Mouse (Mus musculus): ENCODE results near the gene Tex9. TPM values are rescaled to one million over a fixed set of nuclear protein-coding genes. Genes with fewer than 3 reads are reported as not detected.
A peak's percentile ranks its signal among the peaks of the same experiment; 100 is the strongest.

Tex9 gene
- total and polyA plus RNA-seq, 2 experiments from 2014 or later: 21.1 to 44.0 TPM

DNA sequence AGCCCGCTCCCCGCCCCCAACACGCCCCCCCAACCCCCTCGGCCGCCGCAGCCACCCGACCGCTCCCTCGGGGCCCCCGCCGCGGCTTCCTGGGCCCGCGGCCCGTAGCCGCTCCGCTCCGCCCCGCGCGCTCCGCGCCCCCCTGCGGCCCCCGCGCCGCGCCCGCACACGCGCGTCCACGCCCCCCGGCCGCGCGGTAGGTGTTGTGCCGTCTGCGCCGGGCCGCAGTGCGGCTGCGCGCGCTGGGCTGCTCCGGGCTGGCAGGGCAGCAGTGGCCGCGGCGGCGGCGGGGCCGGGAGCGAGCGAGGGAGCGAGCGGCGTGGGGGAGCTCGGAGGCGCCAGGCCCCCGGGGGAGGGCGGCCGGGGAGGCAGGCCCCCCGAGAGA, 40.0 kb upstream of the Tex9 start, which contains the start of gene Rfx7:
Gene Rfx7, plus strand, starts transcription at position 245 of the 385 bp plus-strand sequence.
- no peaks in the 10 kb centered on the region for H3K27me3 ChIP-seq (ENCODE audit: insufficient read depth, low read length)
- no peaks in the 10 kb centered on the region for H3K9me3 ChIP-seq (ENCODE audit: low read length)

DNA sequence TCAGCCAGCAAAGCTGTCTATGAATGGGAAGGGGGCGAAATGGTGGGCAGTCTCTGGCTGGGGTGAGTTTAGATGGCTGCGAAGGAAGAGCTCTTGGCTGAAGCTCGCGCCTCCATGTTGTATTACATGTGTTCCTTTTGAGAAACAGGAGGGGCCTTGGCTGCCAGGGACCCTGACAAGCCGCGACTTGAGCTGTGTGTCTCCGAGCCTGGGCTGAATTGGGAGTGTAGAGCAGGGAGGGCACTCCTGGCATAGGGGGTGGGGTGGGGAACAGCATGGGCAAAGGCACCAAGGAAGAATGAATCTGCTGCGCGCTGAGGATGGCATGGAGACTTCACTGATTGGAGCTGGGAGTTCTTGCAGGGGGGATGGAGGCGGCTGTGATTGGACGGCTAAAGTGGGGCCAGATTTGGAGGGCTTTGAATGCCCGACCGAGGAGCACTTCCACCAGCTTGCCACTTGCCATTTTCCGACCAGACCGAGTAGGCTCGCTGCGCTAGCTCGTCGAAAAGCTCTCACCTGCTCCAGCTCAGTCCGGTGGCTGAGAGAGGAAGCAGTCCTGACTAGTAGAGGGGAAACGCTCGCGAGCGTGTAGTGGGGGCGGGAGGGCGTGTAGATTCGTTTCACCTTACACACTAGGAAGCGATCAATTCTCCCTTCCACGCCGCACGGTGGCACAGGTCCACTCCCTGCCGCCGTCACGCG, 39.4 kb upstream of the Tex9 start:
- WGBS: under 1% methylated on average over 35 of the region's 35 CpGs
- peak; percentile 97 for DNase-seq (ENCODE audit: low spot score)
- no peak; the same call in 1 of the 2 replicates for TF ChIP-seq CTCF (IDR thresholded peaks at IDR 0.05)
- H3K27me3 ChIP-seq (ENCODE audit: insufficient read depth, low read length): no peaks in the 10 kb centered on the region
- peak overlapping the region; percentile 90 for H3K4me3 ChIP-seq (ENCODE audit: low read depth, low read length)
- peak overlapping the region; percentile 63 for H3K4me2 ChIP-seq (ENCODE audit: low read depth, low read length, poor library complexity, severe bottlenecking)
- no peaks in the 10 kb centered on the region for H3K36me3 ChIP-seq (ENCODE audit: insufficient read depth, low read length)
- H3K27ac ChIP-seq (ENCODE audit: low read depth, low read length): peak overlapping the region; percentile 100
- peak overlapping the region; percentile 91 for H3K9ac ChIP-seq (replicated peaks; ENCODE audit: low read length, poor library complexity, severe bottlenecking)
- H3K4me1 ChIP-seq (ENCODE audit: insufficient read depth, low read length): peaks cover 5% of the 10 kb centered on the region
- peak; percentile 93 for ATAC-seq (ENCODE audit: low FRiP score)
- no peaks in the 10 kb centered on the region for H3K9me3 ChIP-seq (ENCODE audit: low read length)

More for the DNA sequence above, 40.0 kb upstream of the Tex9 start, which contains the start of gene Rfx7:
- peaks cover 5% of the 10 kb centered on the region for H3K4me1 ChIP-seq (ENCODE audit: insufficient read depth, low read length)
- peak within 1 kb of the TSS; percentile 91 for H3K9ac ChIP-seq (replicated peaks; ENCODE audit: low read length, poor library complexity, severe bottlenecking)
- H3K4me3 ChIP-seq (ENCODE audit: low read depth, low read length): peak within 1 kb of the TSS; percentile 90
- peak within 1 kb of the TSS; percentile 63 for H3K4me2 ChIP-seq (ENCODE audit: low read depth, low read length, poor library complexity, severe bottlenecking)
- H3K36me3 ChIP-seq (ENCODE audit: insufficient read depth, low read length): no peaks in the 10 kb centered on the region
- ATAC-seq (ENCODE audit: low FRiP score) (peak; percentile 91), DNase-seq (ENCODE audit: low spot score) (peak; percentile 91)
- 10% methylated on average over 27 of the region's 63 CpGs for WGBS
- no peak for TF ChIP-seq CTCF (IDR thresholded peaks at IDR 0.05)
- H3K27ac ChIP-seq (ENCODE audit: low read depth, low read length): peak within 1 kb of the TSS; percentile 100

GRCm38 (mm10) chr9:72530824-72531223, 38.8 kb upstream of the Tex9 start:
- peak overlapping the region; percentile 90 for H3K4me3 ChIP-seq (ENCODE audit: low read depth, low read length)
- peak; percentile 1; the same call in 1 of the 2 replicates for ATAC-seq (ENCODE audit: low FRiP score)
- peak overlapping the region; percentile 91 for H3K9ac ChIP-seq (replicated peaks; ENCODE audit: low read length, poor library complexity, severe bottlenecking)
- H3K36me3 ChIP-seq (ENCODE audit: insufficient read depth, low read length): no peaks in the 10 kb centered on the region
- peak; percentile 53 for DNase-seq (ENCODE audit: low spot score)
- TF ChIP-seq CTCF (IDR thresholded peaks at IDR 0.05): no peak
- peak overlapping the region; percentile 100 for H3K27ac ChIP-seq (ENCODE audit: low read depth, low read length)
- peak overlapping the region; percentile 63 for H3K4me2 ChIP-seq (ENCODE audit: low read depth, low read length, poor library complexity, severe bottlenecking)
- H3K4me1 ChIP-seq (ENCODE audit: insufficient read depth, low read length): peaks cover 5% of the 10 kb centered on the region
- WGBS: 19% methylated on average over 4 of the region's 4 CpGs
- no peaks in the 10 kb centered on the region for H3K9me3 ChIP-seq (ENCODE audit: low read length)
- no peaks in the 10 kb centered on the region for H3K27me3 ChIP-seq (ENCODE audit: insufficient read depth, low read length)

GRCm38 (mm10) chr9:72530237-72530636, 38.2 kb upstream of the Tex9 start:
- under 1% methylated on average over 12 of the region's 12 CpGs for WGBS
- Histone ChIP-seq H3K4me2 (ENCODE audit: low read depth, low read length, poor library complexity, severe bottlenecking) (peak overlapping the region; percentile 63), H3K4me3 (ENCODE audit: low read depth, low read length) (no peak overlapping the region), H3K9me3 (ENCODE audit: low read length) (no peaks in the 10 kb centered on the region), H3K4me1 (ENCODE audit: insufficient read depth, low read length) (peaks cover 5% of the 10 kb centered on the region), H3K9ac (replicated peaks; ENCODE audit: low read length, poor library complexity, severe bottlenecking) (no peak overlapping the region), H3K36me3 (ENCODE audit: insufficient read depth, low read length) (no peaks in the 10 kb centered on the region), H3K27ac (ENCODE audit: low read depth, low read length) (peak overlapping the region; percentile 100), H3K27me3 (ENCODE audit: insufficient read depth, low read length) (no peaks in the 10 kb centered on the region)
- DNase-seq (ENCODE audit: low spot score) (peak; percentile 96), ATAC-seq (ENCODE audit: low FRiP score) (no peak)
- TF ChIP-seq CTCF (IDR thresholded peaks at IDR 0.05): peak; percentile 100

GRCm38 (mm10) chr9:72526091-72526490, 34.1 kb upstream of the Tex9 start:
- Histone ChIP-seq H3K27me3 (ENCODE audit: insufficient read depth, low read length) (no peaks in the 10 kb centered on the region), H3K9me3 (ENCODE audit: low read length) (no peaks in the 10 kb centered on the region), H3K4me2 (ENCODE audit: low read depth, low read length, poor library complexity, severe bottlenecking) (no peak overlapping the region), H3K9ac (replicated peaks; ENCODE audit: low read length, poor library complexity, severe bottlenecking) (no peak overlapping the region), H3K27ac (ENCODE audit: low read depth, low read length) (no peak overlapping the region), H3K4me1 (ENCODE audit: insufficient read depth, low read length) (peaks cover 5% of the 10 kb centered on the region), H3K36me3 (ENCODE audit: insufficient read depth, low read length) (no peaks in the 10 kb centered on the region), H3K4me3 (ENCODE audit: low read depth, low read length) (no peak overlapping the region)
- no peak for TF ChIP-seq CTCF (IDR thresholded peaks at IDR 0.05)
- ATAC-seq (ENCODE audit: low FRiP score): no peak
- no peak for DNase-seq (ENCODE audit: low spot score)
- WGBS: 84% methylated on average over 1 of the region's 1 CpGs

GRCm38 (mm10) chr9:72520849-72521248, 28.8 kb upstream of the Tex9 start:
- Histone ChIP-seq H3K27ac (ENCODE audit: low read depth, low read length) (no peak overlapping the region), H3K4me3 (ENCODE audit: low read depth, low read length) (no peak overlapping the region), H3K9me3 (ENCODE audit: low read length) (no peaks in the 10 kb centered on the region), H3K27me3 (ENCODE audit: insufficient read depth, low read length) (no peaks in the 10 kb centered on the region), H3K36me3 (ENCODE audit: insufficient read depth, low read length) (no peaks in the 10 kb centered on the region), H3K4me1 (ENCODE audit: insufficient read depth, low read length) (no peaks in the 10 kb centered on the region), H3K4me2 (ENCODE audit: low read depth, low read length, poor library complexity, severe bottlenecking) (no peak overlapping the region), H3K9ac (replicated peaks; ENCODE audit: low read length, poor library complexity, severe bottlenecking) (no peak overlapping the region)
- ATAC-seq (ENCODE audit: low FRiP score) (no peak), DNase-seq (ENCODE audit: low spot score) (no peak)
- no peak for TF ChIP-seq CTCF (IDR thresholded peaks at IDR 0.05)
